Mouse (Mus musculus) left cerebral cortex, postnatal 36 days (tissue): ENCODE measurements around the gene Serpinh1. TPM values are rescaled to one million over a fixed set of nuclear protein-coding genes. Genes with fewer than 3 reads are reported as not detected.
A peak's percentile ranks its signal among the peaks of the same experiment; 100 is the strongest.
"Not testable (repeated sequence)": the region's sequence is repeated elsewhere in the genome, so short reads cannot be mapped to it uniquely, and the experiment has no call there.

ENCODE experiments used
- DNase-seq, 2 experiments: peaks; one replicate each; pipeline ENCODE4 v3.0.0; 2021 to 2022; ENCODE audit warnings: low spot score in 2 of 2, mixed read lengths in 1 of 2
- intact Hi-C: fragments of 180-260 bp; cut with DNase I; formaldehyde crosslinking; loops from one replicate; pipeline ENCODE4 v1.15.1; 2025
- total RNA-seq, 2 experiments: library from RNA; stranded (reverse); gene quantifications; 2 replicates each; pipeline ENCODE4 v1.2.3; 2021

Serpinh1 gene
- total RNA-seq, 2 experiments from 2014 or later = 22.6 to 25.6 TPM

DNA sequence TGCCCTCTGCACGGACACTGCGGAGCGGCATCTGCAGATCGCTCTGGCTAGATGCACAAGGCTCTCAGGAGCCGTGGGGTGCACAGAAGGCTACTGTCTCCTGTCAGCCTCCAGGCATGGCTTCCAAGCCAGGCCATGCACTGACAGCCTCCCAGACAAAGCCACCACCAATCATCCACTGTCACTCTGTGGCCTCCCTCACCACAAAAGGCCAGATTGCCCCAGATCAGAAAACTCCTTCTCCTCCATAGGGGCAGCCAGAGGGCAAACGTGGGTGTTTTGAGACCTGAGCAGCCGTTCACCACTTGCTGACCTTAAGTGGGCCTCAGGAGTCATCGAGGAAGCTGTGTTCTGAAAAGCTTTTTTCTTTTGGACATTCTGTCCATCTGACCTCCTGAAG, 25.8 kb upstream of the Serpinh1 start:
- DNase-seq = no peak

DNA sequence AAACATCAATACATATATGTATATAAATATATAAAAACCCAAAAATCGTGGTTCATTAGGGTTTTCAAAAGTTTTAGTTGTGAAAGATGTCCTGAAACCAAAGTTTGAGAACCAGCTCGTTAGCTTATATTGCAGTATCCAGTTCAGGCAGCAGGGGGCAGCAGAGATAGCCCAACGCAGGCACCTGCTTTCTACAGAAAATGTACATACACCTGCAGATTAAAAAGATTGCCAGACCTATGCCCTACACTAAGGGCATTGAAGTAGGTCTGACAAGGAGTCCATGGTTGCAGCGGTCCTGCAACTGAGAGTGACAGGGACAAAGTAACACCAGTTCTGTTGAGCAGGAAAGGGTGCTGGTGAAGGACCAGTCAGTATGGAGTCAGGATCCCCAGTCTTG, 22.4 kb upstream of the Serpinh1 start:
- intact Hi-C loops = loop anchor here (1.0 kb wide), 1 partner anchor 75 kb away; no protein-coding TSS in a partner anchor
- DNase-seq = peak; percentile 55 to 76

More for the DNA sequence above, 25.8 kb upstream of the Serpinh1 start:
- intact Hi-C loops = no loop called here

DNA sequence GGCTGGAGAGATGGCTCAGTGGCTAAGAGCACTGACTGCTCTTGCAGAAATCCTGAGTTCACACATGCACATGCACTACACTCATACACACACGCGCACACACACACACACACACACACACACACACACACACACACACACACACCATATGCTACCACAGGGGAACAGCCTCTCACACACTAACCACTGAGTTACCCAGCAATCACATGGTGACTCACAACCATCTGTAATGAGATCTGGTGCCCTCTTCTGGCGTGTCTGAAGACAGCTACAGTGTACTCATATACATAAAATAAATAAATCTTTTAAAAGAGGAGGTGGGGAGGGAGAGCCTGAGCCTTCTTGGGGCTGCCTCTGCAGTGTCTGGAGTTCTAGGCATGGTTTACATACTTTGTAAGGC, 21.3 kb upstream of the Serpinh1 start:
- DNase-seq, intact Hi-C loops: not testable (repeated sequence)

DNA sequence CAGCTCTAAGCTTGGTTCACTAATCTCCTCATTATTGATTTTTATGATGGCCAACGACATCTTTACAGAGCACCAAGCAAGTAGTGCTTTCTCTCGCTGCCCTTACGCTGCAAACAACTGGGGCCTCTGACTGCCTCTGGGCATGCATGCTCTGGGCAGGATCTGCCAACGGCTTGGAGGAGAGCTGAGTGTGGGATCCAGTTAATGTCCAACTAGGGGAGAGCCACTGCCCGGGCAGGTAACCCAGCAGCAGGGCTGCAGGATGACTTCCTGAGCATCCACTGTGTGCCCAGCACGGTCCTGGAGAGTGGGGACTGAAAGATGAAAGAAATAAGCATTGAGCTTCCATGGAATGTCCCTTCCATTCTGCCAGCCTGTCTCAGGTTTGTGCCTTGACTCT, 13.7 kb upstream of the Serpinh1 start:
- DNase-seq = no peak
- intact Hi-C loops = no loop called here

DNA sequence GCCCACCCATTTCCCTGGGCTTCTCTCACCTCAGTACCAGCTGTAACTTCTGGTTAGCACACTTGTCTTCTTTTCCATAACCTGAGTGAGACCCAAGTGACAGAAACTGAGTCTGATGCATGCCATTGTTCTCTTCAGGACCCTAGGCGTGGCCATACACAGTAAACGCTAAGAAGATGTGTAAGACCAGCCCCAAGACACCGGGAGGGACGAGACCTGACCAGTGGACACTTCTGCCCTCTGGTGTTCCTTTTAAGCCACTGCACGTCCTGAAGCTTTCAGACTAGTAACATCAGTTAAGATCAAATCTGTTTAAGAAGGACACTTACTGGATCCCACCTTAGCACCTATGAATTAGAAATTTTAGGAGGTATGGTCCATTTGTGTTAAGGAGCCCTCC, 12.0 kb upstream of the Serpinh1 start:
- intact Hi-C loops = loop anchor here (1.0 kb wide), 1 partner anchor 32 kb away; no protein-coding TSS in a partner anchor
- peak; percentile 61 to 69 for DNase-seq

DNA sequence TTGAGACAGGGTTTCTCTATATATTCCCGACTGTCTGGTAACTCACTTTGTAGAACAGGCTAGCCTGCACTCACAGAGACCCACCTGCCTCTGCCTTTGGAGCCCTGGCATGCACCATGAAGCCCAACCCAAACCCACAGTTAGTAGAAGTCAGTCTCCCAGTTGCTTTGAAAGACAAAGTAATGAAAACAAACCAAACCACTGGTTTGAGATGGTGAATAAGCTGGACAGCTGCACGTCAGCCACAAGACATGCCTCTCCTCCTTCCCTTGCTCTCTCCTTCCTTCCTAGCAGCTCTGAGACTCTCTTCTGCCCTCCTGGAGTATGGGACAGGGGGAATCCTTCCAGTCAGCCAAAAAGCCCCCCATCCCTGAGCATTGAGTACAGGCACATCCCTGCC, 9.1 kb upstream of the Serpinh1 start:
- no peak for DNase-seq
- intact Hi-C loops = no loop called here

DNA sequence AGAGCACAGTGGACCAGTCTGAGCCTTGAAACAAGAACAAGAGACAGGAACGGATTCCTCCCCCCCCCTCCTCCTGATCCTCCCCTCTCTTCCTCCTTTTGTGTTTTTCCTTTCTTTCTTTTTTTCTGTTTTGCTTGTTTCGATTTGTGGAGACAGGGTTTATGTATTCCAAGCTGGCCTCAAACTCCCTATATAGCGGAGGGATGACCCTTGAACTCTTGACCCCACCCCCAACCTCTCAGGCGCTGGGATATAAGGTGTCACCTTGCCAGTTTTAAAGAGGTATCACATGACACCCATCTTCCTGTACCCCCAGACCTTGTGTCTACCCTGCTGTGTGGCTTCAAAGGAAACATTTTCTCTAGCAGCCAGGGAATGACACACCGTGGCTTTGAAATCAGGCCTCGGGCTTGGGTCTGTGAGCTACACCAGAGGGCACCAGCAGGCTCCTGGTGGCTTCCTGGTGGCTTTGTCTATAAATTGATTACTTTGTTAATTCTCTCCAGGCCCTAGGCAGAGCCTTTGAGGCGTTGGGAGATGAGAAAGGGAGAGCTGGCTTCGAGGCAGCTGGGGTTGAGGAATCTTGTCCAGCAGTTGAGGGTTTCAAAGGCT, 7.9 kb upstream of the Serpinh1 start:
- DNase-seq = no peak
- intact Hi-C loops = no loop called here

DNA sequence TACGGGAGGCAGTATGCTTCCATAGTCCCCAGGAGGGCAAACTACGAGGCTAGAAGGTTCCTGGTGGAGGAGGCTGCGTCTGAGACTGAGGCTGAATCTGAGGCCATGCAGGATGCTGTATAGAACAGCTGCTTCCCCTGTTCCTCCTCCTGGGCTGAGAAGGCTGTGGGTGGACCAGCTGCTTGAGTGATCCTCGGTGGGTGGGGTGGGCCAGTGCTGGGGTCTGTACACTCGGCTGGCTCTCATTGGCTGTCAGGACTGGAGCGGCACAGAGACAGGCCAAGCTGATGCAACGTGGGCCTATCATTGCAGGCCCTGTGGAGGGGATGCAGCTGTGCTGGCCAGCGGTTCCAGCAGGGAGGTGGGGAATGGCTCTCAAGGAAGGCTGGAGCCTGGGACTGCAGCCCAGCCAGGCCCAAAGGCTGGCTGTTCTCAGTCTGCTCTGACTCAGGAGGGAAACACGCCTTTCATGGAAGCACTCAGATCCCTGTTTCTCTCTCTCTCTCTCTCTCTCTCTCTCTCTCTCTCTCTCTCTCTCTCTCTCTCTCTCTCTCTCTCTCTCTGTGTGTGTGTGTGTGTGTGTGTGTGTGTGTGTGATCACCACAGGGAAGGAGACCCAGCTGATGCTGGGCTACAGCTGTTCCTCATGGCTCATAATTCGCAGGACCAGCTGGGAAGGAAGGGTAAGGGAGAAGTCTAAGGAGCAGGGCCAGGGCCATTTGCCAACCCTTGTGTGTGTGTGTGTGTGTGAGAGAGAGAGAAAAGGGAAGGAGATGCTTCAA, 7.2 kb upstream of the Serpinh1 start:
- intact Hi-C loops = no loop called here
- peak; percentile 55 to 72 for DNase-seq

DNA sequence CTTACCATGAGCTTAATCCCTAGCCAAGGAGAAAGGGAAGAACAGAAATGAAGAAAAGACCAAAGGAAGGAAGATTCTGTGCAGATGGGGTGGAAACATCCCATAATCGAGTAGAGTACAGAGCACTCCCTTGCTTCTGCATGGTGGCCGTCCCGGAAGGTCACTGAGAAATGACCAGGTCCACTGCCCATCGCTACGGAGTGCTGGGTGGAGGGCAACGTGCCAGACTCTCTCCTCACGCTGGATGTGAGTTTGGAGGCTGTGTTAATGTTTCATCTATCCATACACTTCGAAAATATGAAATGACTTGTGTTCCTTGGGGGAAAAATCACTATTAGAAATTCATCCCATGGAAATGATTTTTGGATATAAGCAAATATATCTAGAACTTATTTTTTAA, 5.3 kb upstream of the Serpinh1 start:
- no peak for DNase-seq
- intact Hi-C loops = no loop called here

DNA sequence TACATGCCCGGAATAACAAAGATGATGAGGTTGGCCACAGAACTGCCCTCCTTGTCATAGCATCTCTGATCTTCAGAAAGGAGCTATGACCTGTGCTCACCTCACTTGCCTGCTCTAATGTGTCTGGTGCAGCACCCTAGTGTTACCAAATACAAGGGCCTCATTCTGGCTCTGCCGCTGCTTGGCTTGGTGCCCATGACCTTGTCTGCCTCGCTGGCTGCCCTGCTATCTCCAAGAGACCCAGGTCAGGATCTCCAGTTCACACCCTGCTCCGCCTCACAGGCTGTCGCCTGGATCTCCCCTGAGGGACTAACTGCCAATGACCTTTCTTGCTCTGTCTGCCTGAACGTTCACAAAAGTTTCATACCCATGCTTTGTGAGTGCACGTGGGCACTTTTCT, 4.2 kb upstream of the Serpinh1 start:
- intact Hi-C loops = no loop called here
- no peak for DNase-seq

DNA sequence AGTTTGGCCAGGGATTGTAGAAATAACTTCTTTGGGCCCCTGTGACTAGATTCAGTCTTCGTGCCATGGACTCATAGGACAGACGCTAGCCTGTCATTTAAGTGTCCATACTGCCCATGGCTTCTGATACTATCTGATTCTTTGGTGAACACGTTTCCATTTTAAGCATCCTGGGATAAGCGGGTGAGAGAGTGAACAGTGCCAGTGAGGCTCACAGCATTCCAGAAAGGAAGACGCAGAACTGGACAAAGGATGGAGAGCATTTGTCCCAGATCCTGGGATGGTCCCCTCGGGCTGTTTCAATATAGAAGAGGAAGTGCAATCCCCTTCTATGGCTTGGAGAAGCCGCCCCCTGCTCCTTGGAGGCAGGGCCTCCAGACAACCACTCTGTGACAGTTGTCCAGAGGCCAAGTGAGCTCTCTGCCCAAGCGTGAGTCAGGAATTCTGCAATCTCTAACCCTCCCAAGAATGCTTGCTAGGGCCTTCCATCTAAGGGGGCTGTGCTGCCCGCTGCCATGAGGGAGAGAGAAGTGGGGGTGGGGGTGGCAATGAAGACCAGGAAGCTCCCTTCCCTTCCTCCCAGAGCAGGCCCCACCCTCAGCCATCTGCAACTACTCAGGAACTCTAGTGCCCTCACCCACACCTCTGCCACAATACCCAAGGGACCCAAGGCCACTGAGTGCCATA, 3.3 kb upstream of the Serpinh1 start:
- intact Hi-C loops = no loop called here
- DNase-seq = no peak

DNA sequence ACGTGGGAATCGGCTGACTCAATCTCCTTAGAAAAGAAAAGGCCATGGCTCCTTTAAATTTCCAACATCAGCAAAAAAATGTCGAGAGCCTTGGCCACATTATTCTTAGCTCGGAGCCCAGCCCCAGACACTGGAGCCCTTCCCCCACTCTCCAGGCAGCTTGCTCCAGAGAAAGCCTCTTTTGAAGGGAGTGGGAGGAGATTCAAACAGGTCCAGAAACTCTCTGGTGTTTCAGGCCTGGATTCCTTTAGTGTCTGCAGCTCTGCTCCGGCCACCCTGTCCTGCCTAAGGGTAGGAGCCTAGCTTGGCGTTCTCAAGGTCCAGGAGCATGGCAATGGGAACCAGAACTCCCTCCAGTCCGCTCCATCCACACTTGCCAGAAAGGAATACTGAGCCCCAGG, 2.7 kb upstream of the Serpinh1 start:
- intact Hi-C loops = no loop called here

DNA sequence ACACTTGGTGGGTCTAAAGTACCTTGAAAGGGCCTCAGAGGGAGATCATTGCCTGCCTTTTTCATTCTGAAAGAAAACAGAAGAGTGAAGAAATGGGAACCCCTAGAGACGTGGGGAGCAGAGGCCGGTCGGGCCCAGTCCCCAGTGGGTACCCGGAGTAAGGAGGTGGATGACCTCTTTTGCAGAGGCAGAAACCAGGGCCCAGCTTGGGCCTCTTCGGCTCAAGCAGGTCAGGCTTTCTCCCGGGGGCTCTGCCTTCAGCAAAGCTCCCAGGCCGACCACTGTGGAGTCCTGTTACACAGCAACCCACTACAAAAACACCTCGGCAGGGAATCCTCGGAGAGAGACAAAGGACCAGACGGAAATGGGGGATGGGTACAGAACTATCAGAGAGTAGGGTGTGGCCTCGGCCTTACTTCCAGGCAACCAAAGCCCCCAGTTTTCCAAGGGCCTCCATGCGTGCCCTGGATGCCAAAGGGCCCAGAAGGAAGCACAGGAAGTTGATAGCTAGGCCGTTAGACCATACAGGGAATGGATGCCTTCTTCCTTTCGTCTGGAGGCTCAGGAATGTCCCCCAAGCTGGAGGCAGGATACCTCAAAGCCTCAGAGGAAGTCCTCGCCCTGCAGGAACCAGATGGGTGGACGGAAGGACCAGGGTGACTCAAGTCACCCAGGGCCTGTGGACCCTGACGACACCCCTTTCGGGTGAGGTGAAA, 1.1 kb downstream of the Serpinh1 start:
- intact Hi-C loops = no loop called here
- no peak for DNase-seq

More for the DNA sequence above, 2.7 kb upstream of the Serpinh1 start:
- DNase-seq = peak; percentile 71 to 76

DNA sequence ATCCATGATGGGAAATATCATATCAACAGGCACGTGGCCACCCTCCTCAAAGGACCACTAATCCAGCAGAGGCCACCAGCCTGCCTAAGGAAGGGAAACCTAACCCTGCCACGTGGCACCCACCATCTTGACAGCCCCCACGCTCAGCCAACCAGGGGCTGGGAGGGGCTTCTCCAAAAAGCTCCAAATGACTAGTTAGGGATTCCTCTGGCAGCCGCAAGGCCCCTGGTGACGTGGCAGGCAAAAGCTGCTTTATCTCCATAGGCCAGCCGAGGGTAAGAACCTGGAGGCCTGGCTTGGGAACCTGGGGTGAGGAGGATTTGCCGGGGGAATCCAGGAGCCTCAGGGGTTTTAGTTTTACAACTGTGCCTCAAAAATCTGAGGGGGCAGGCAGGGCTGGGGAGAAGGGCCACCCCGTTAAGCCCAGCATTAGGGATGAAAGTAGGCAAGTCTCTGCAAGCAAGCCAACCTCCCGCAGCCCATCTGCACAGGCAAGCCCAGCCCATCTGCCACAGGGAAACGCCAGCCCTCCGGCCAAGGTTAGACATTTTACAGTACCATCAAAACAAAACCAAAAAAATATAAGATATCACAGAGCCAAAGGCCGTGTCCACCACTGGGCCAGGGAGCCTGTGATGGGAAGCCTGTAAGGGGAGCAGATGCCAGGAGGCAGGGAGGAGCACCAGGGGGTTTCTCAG, 1.8 kb downstream of the Serpinh1 start:
- DNase-seq = no peak
- intact Hi-C loops = no loop called here

DNA sequence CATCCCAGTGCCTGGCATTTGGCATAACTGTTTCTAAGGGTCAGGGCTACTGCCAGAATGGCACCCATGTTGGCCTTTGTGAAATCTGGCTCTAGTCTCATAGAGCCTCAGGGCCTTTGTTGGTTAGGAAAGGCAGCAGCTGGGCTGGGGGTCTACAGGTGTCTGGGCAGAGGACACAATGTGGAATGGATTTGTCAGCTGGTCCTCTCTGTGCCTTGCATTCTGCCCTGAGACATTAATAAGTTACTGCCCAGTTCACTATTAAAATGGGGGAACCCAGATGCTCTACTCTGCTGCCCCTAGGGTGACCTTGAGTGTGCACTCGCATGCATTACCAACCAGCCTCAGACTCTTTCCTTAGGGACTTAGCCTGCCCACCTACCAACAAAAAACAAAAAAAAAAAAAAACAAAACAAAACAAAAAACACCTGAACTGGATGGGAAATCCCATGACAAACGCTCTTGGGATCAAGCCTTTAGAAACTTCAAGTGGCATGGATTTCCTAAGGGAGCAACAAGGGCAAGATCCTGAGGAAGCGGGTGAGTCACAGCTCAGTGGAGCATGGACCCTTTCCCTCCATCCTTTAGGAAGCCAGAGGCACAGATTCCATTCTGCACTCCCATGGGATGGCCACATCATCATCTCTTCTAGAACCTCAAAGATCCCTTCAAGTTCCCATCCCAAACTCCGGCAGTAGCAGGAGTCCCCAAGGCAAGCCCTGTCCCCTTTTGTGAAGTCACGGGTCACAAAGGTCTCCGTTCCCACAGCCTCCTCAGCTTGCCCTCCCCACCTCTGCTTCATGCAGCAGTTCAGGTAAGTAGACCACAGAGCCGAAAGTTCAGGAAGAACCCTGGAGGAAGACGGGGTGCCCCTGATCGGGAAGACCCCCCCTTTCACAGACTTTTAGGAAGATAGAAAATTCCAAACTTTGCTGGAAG, 3.0 kb downstream of the Serpinh1 start:
- no peak for DNase-seq
- intact Hi-C loops = no loop called here

DNA sequence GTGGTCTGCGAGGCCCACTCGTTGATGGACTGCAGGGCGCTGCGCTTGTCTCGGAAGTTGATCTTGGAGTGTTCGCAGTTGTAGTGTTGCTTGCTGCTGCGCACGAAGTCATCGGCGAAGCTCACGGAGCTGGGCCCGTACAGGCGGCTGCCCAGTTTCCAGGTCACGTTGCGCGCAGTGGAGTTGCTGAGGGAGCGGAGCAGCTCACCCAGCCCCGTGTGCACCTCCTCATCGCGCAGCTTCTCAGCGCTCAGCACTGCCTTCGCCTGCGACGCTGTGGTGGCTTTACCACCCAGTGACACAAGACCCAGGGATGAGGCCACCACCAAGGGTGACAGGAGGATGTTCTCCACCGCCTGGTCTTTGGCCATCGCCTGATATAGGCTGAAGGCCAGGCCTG, 4.2 kb downstream of the Serpinh1 start:
- intact Hi-C loops = no loop called here
- DNase-seq = no peak

DNA sequence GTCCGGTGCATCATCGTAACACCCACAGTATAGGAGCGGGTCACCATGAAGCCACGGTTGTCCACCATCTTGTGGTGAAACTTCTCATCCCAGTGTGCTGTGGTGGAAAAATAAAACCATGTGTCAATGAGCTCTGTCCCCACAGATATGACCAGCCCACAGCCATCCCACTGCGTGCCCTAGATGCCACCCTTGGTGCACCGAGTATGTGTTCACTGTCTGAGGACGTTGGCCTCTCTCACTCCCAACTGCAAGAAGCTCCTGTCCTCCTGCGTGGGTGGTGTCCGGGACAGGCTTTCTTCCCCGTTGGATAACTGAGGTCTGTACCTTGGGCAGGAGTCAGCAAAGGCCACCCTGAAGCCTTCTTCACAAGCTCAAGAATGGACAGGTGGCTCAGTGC, 5.8 kb downstream of the Serpinh1 start:
- intact Hi-C loops = no loop called here
- no peak for DNase-seq

DNA sequence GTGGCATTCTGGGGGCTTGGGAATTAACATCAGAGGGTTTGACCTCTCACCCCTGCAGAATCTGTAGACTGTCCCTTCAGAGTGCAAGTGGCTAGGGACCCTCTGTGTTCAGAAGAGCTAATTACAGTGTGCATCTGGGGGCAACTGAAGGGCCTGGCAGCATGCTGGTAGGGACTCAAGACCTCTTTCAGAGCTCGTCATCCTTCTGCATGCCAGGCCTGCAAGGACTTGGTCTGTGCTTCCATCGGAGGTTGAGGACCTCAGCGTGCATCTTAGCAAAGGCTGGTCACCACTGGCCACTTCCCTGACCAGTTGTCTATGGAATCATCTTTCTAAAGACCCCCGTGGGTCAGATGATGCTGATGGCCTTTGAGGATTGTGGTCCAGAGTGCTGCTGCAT, 9.5 kb downstream of the Serpinh1 start:
- intact Hi-C loops = no loop called here
- DNase-seq = no peak

DNA sequence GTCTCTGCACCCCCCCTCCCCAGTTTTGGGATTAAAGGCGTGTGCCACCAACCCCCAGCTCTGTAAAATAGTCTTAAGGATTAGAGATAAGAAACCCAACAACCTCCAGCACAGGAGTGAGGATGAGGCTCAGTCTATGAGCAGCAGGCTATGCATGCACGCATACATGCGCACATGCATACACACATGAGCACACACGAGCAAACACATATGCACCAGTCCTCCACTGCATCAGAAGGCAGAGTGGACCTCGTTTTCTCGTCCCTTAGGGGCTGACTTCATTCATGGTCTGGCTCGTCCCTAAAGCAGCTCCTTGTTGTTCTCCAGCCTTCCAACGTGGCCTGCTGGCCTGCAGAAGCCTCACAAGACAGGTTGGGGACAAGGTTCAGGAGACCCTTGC, 12.3 kb downstream of the Serpinh1 start:
- intact Hi-C loops = no loop called here
- DNase-seq = no peak
